Mouse (Mus musculus) right cerebral cortex, postnatal 4 days (tissue): ENCODE data around the gene Sprr2a3.
"Not testable (repeated sequence)": the region's sequence is repeated elsewhere in the genome, so short reads cannot be mapped to it uniquely, and the experiment has no call there.

Experiments used
- DNase-seq: peaks from one replicate; pipeline ENCODE4 v3.0.0-alpha.2; 2022

The Sprr2a3 gene

GRCm38 (mm10) chr3:92285101-92285500 is at the start of gene Sprr2a3:
Gene Sprr2a3 (plus strand): TSS chr3:92285417.
- DNase-seq = not testable (repeated sequence)

GRCm38 (mm10) chr3:92236463-92237189 is 48.6 kb upstream of the Sprr2a3 start:
- DNase-seq = not testable (repeated sequence)

GRCm38 (mm10) chr3:92238736-92239135 is 46.5 kb upstream of the Sprr2a3 start:
- DNase-seq = not testable (repeated sequence)

- not testable (repeated sequence) for DNase-seq
Measured at GRCm38 (mm10) chr3:92239197-92239596, 46.0 kb upstream of the Sprr2a3 start.

GRCm38 (mm10) chr3:92244833-92245232 is 40.4 kb upstream of the Sprr2a3 start:
- DNase-seq = not testable (repeated sequence)

GRCm38 (mm10) chr3:92246245-92246644 is 39.0 kb upstream of the Sprr2a3 start:
- not testable (repeated sequence) for DNase-seq

GRCm38 (mm10) chr3:92248494-92248893 is 36.7 kb upstream of the Sprr2a3 start:
- DNase-seq = not testable (repeated sequence)

- DNase-seq = not testable (repeated sequence)
Measured at GRCm38 (mm10) chr3:92250450-92250849, 34.8 kb upstream of the Sprr2a3 start.

GRCm38 (mm10) chr3:92253860-92254259 is 31.4 kb upstream of the Sprr2a3 start:
- DNase-seq = not testable (repeated sequence)

GRCm38 (mm10) chr3:92258526-92258925 is 26.7 kb upstream of the Sprr2a3 start:
- DNase-seq = not testable (repeated sequence)

GRCm38 (mm10) chr3:92263462-92263861 is 21.8 kb upstream of the Sprr2a3 start:
- not testable (repeated sequence) for DNase-seq

GRCm38 (mm10) chr3:92271414-92271985 is 13.7 kb upstream of the Sprr2a3 start:
- not testable (repeated sequence) for DNase-seq

GRCm38 (mm10) chr3:92273504-92273903 is 11.7 kb upstream of the Sprr2a3 start:
- DNase-seq = not testable (repeated sequence)

GRCm38 (mm10) chr3:92274018-92274417 is 11.2 kb upstream of the Sprr2a3 start:
- DNase-seq = not testable (repeated sequence)

- DNase-seq = not testable (repeated sequence)
Measured at GRCm38 (mm10) chr3:92279663-92280062, 5.6 kb upstream of the Sprr2a3 start.

- DNase-seq = not testable (repeated sequence)
Measured at GRCm38 (mm10) chr3:92280963-92281606, 4.1 kb upstream of the Sprr2a3 start.

GRCm38 (mm10) chr3:92288489-92288888 is 3.3 kb downstream of the Sprr2a3 start:
- not testable (repeated sequence) for DNase-seq

GRCm38 (mm10) chr3:92307406-92307805 is 22.2 kb downstream of the Sprr2a3 start:
- DNase-seq = no peak

GRCm38 (mm10) chr3:92316320-92316719 is 31.1 kb downstream of the Sprr2a3 start, which contains the start of gene Sprr2b:
Gene Sprr2b (plus strand): TSS chr3:92316620.
- DNase-seq = no peak

- no peak for DNase-seq
Measured at GRCm38 (mm10) chr3:92317384-92317783, 32.2 kb downstream of the Sprr2a3 start.

GRCm38 (mm10) chr3:92336278-92336677 is 51.1 kb downstream of the Sprr2a3 start:
- no peak for DNase-seq

- no peak for DNase-seq
Measured at GRCm38 (mm10) chr3:92338840-92339239, 53.6 kb downstream of the Sprr2a3 start, which contains the start of gene Sprr2d. Gene Sprr2d (plus strand): TSS chr3:92339140.
